Mouse (Mus musculus) liver, embryonic 15.5 days (tissue): ENCODE measurements around the gene Lgi4. TPM values are rescaled to one million over a fixed set of nuclear protein-coding genes. Genes with fewer than 3 reads are reported as not detected.

Experiments
- ATAC-seq: fragments of 200-750 bp; cut with Nextera tagmentation; 2 replicates; pipeline ENCODE4 v1.8.0; 2017; ENCODE audit warnings: moderate number of reproducible peaks, mild to moderate bottlenecking, moderate library complexity; ENCODE audit not compliant: insufficient read depth
- H3K27ac ChIP-seq: fragments of 300-500 bp; sonication (generic); replicated peaks from 2 replicates; pipeline ENCODE4 v1.5.1; 2015; ENCODE audit warnings: mild to moderate bottlenecking, inconsistent platforms
- H3K27me3 ChIP-seq: fragments of 300-500 bp; sonication (generic); 2 replicates; pipeline ENCODE4 v1.6.1; 2015; ENCODE audit warnings: mild to moderate bottlenecking, inconsistent platforms
- H3K36me3 ChIP-seq: fragments of 300-500 bp; sonication (generic); replicated peaks from 2 replicates; pipeline ENCODE4 v1.6.1; 2015; ENCODE audit warnings: moderate library complexity, mild to moderate bottlenecking, inconsistent platforms
- H3K4me1 ChIP-seq: fragments of 300-500 bp; sonication (generic); replicated peaks from 2 replicates; pipeline ENCODE4 v1.6.1; 2015; ENCODE audit warnings: inconsistent platforms
- H3K4me2 ChIP-seq: fragments of 300-500 bp; sonication (generic); 2 replicates; pipeline ENCODE4 v1.6.1; 2015; ENCODE audit warnings: moderate library complexity, mild to moderate bottlenecking, inconsistent platforms
- H3K4me3 ChIP-seq: fragments of 300-500 bp; sonication (generic); replicated peaks from 2 replicates; pipeline ENCODE4 v1.5.1; 2015; ENCODE audit warnings: mild to moderate bottlenecking, inconsistent platforms
- H3K9ac ChIP-seq: fragments of 300-500 bp; sonication (generic); 2 replicates; pipeline ENCODE4 v1.6.1; 2015; ENCODE audit warnings: moderate library complexity, mild to moderate bottlenecking, inconsistent platforms
- H3K9me3 ChIP-seq: fragments of 300-500 bp; sonication (generic); replicated peaks from 2 replicates; pipeline ENCODE4 v1.6.1; 2016; ENCODE audit warnings: inconsistent platforms
- WGBS: fragments of 180-500 bp; shearing (Covaris S2); methylation state at CpG from one replicate; pipeline ENCODE4 v1.1.7; 2015; ENCODE audit warnings: mixed read lengths; ENCODE audit not compliant: insufficient replicate concordance; 5-methylcytosine and 5-hydroxymethylcytosine counted together
- microRNA-seq: library from miRNA; unstranded; fragments of <30 nt; microRNA quantifications from one replicate; pipeline ENCODE4, GENCODE M21; 2016
- polyA plus RNA-seq: library from polyadenylated mRNA; unstranded; fragments of >200 nt; fragmentation: Nextera tagmentation; extraction: Ambion mirVana; gene quantifications from 2 replicates; pipeline ENCODE4 v1.2.1, GENCODE M21; 2015

Lgi4 gene
- polyA plus RNA-seq, 1 experiment from 2014 or later = not detected

DNA sequence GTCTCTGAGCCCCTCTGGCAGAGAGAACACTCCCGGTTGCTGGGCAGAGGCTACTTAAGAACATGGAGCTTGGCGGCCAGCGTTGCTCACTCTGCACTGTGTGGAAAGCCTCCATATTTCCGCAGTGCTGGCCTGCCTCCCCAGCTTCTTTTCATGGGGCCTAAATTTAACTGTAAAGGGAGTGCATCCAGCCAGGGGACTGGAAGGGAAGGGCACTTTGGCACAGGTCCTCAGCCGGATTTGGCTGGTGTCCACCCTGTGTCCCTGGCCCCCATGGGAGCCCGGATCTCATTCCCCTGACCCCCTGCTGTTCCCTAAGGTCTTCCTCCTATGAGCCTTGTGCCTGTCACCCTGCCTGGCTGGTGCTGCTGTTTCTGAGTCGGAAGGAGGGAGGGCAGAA lies 59.3 kb downstream of the Lgi4 start:
- no peak overlapping the region for H3K4me2 ChIP-seq
- no peaks in the 10 kb centered on the region for H3K9me3 ChIP-seq
- H3K4me1 ChIP-seq = peaks cover 21% of the 10 kb centered on the region
- H3K9ac ChIP-seq = no peak overlapping the region
- no peaks in the 10 kb centered on the region for H3K36me3 ChIP-seq
- 67% methylated on average over 7 of the region's 7 CpGs for WGBS
- no peak overlapping the region for H3K27ac ChIP-seq
- ATAC-seq = no peak
- no peak overlapping the region for H3K4me3 ChIP-seq
- H3K27me3 ChIP-seq = no peaks in the 10 kb centered on the region

DNA sequence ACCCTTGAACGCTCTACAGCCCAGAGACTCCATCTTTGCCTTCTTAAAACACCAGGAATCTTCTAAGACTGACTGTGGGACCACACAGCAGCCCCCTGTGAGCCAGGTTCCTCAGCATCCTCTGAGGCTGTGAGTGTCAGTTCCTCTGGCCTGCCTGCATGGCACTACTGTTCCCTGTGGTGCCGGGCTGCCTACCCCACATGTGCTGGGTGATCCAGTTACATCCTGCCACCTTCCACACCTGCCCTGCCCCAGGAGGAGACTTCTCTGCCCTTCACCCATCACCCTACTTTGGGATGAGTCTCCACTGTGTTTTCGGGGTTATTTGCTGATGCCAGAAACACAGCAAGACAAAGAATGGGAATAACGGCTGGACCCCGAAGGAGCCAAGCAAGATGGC lies 60.4 kb downstream of the Lgi4 start:
- peaks cover 7% of the 10 kb centered on the region for H3K27me3 ChIP-seq
- no peak overlapping the region for H3K9ac ChIP-seq
- no peak overlapping the region for H3K4me2 ChIP-seq
- ATAC-seq = no peak
- no peaks in the 10 kb centered on the region for H3K9me3 ChIP-seq
- no peak overlapping the region for H3K4me3 ChIP-seq
- WGBS = 60% methylated on average over 5 of the region's 5 CpGs
- H3K36me3 ChIP-seq = no peaks in the 10 kb centered on the region
- peaks cover 21% of the 10 kb centered on the region for H3K4me1 ChIP-seq
- no peak overlapping the region for H3K27ac ChIP-seq

Small RNA genes lying within 50 kb of the gene (microRNA-seq; reads per million reads assigned to microRNA genes)
- gene Mir7050 = not detected

Other genes with a start within 250 kb of the Lgi4 start
- 0.94 and 1.2 TPM in 2 replicates for gene Ffar2, start 235.6 kb upstream of the Lgi4 start, polyA plus RNA-seq
- gene Ffar3, start 203.2 kb upstream of the Lgi4 start, polyA plus RNA-seq = not detected in 2 replicates
- gene Ffar1, start 197.8 kb upstream of the Lgi4 start, polyA plus RNA-seq = not detected in 2 replicates
- 0.81 and 0.86 TPM in 2 replicates for gene Cd22, start 179.0 kb upstream of the Lgi4 start, polyA plus RNA-seq
- 0.32 and 0.39 TPM in 2 replicates for gene Mag, start 144.5 kb upstream of the Lgi4 start, polyA plus RNA-seq
- not detected in 2 replicates for gene Hamp2, start 134.7 kb upstream of the Lgi4 start, polyA plus RNA-seq
- gene Hamp, start 115.3 kb upstream of the Lgi4 start, polyA plus RNA-seq = 22.2 and 25.5 TPM in 2 replicates
- gene Usf2, start 102.5 kb upstream of the Lgi4 start, polyA plus RNA-seq = 12.4 TPM in 2 replicates
- gene Lsr, start 85.9 kb upstream of the Lgi4 start, polyA plus RNA-seq = 28.1 and 31.2 TPM in 2 replicates
- 2.4 and 3.4 TPM in 2 replicates for gene Fam187b, start 85.6 kb upstream of the Lgi4 start, polyA plus RNA-seq
- 19.8 and 22.4 TPM in 2 replicates for gene Fxyd5, start 16.9 kb upstream of the Lgi4 start, polyA plus RNA-seq
- 0.17 and 0.26 TPM in 2 replicates for gene Fxyd7, start 7.9 kb upstream of the Lgi4 start, polyA plus RNA-seq
- gene Fxyd1, start 2.1 kb upstream of the Lgi4 start, polyA plus RNA-seq = 88.6 and 99.1 TPM in 2 replicates
- 0.35 and 0.92 TPM in 2 replicates for gene Fxyd3, start 17.4 kb downstream of the Lgi4 start, polyA plus RNA-seq
- gene Hpn, start 55.9 kb downstream of the Lgi4 start, polyA plus RNA-seq = 98.6 and 145 TPM in 2 replicates
- 1.0 and 1.2 TPM in 2 replicates for gene Scn1b, start 67.7 kb downstream of the Lgi4 start, polyA plus RNA-seq
- 11.9 and 14.3 TPM in 2 replicates for gene Gramd1a, start 96.6 kb downstream of the Lgi4 start, polyA plus RNA-seq
- gene Scgb2b2, start 231.2 kb downstream of the Lgi4 start, polyA plus RNA-seq = not detected in 2 replicates
- not detected in 2 replicates for gene Scgb1b2, start 232.5 kb downstream of the Lgi4 start, polyA plus RNA-seq